Mouse (Mus musculus): ENCODE results near the gene Prkcd.

GRCm38 (mm10) chr14:30593279-30594091 is 32.5 kb downstream of the Prkcd start:
- TF ChIP-seq POLR2A (IDR thresholded peaks at IDR 0.05; ENCODE audit: borderline replicate concordance, extremely low read depth, insufficient read depth, insufficient read length, poor library complexity, severe bottlenecking) (no peak), CTCF (IDR thresholded peaks at IDR 0.05; ENCODE audit: borderline replicate concordance, extremely low read depth, insufficient read depth, insufficient read length) (peak; percentile 19; the same call in 1 of the 2 replicates)

Measured in brain, embryonic 14.5 days (tissue).